Mouse (Mus musculus): ENCODE results near the gene Gm20388.

DNA sequence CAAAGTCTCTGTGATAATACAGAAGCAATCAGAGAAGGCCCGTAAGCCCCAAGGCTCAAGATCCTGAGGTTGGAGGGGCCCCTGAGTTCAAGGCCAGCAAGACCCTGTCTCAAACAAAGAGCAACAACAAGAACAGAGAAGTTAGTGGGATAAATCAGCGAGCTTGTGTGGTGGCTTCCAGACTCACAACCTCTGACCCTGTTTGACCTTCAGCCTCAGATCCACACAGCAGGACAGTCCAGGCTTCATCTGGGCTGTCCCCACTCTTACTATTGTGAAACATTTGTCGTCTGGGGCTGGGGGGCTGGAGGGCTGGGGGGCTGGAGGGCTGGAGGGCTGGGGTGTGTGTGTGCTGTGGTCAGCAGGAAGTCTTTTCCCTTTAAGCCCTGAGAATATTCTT lies 468.4 kb downstream of the Gm20388 start:
- TF ChIP-seq POLR2A (IDR thresholded peaks at IDR 0.05; ENCODE audit: borderline replicate concordance, insufficient read depth, low read length) (no peak), CTCF (IDR thresholded peaks at IDR 0.05; ENCODE audit: borderline replicate concordance, insufficient read depth, low read depth, low read length) (no peak)
